Mouse (Mus musculus) kidney, adult 2 months (tissue): ENCODE measurements at regions not wholly inside any gene's neighbourhood (a gene's known extent, or its start where the extent isn't known, plus 50 kb on each side); places are given as distances from the start of the nearest gene placed in this dataset.

Experiments used
- DNase-seq: peaks from one replicate; pipeline ENCODE4 v3.0.0; 2021
- H3K27ac ChIP-seq: fragments of 200-500 bp; 2 replicates; pipeline ENCODE4 v1.5.1; 2012; ENCODE audit warnings: low read depth, low read length, control low read depth, inconsistent platforms; ENCODE audit not compliant: insufficient read depth
- H3K27me3 ChIP-seq: fragments of 200-500 bp; replicated peaks from 2 replicates; pipeline ENCODE4 v1.6.1; 2012; ENCODE audit warnings: mild to moderate bottlenecking, moderate library complexity, low read length, inconsistent platforms; ENCODE audit not compliant: control insufficient read depth, insufficient read depth
- H3K36me3 ChIP-seq: fragments of 200-500 bp; 2 replicates; pipeline ENCODE4 v1.6.1; 2012; ENCODE audit warnings: mild to moderate bottlenecking, moderate library complexity, low read length, inconsistent platforms; ENCODE audit not compliant: control insufficient read depth, insufficient read depth
- H3K4me1 ChIP-seq: fragments of 200-500 bp; 2 replicates; pipeline ENCODE4 v1.6.1; 2011; ENCODE audit warnings: low read length; ENCODE audit not compliant: control insufficient read depth, insufficient read depth
- H3K4me3 ChIP-seq: fragments of 200-500 bp; 2 replicates; pipeline ENCODE4 v1.5.1; 2011; ENCODE audit warnings: mild to moderate bottlenecking, low read depth, low read length, control low read depth; ENCODE audit not compliant: insufficient read depth
- CTCF ChIP-seq: fragments of 200-500 bp; conservative IDR thresholded peaks from 2 replicates; pipeline ENCODE4 v1.5.1; 2011; ENCODE audit warnings: low read depth, mild to moderate bottlenecking, control low read depth, low read length, moderate library complexity, mixed read lengths; ENCODE audit not compliant: insufficient read depth, insufficient read length
- POLR2A ChIP-seq: fragments of 200-500 bp; IDR thresholded peaks from one replicate; pipeline ENCODE4 v1.6.1; 2011; ENCODE audit warnings: low read depth, low read length, control low read depth
- WGBS: fragments of 180-500 bp; shearing (Covaris S2); methylation state at CpG from one replicate; pipeline ENCODE4 v1.1.7; 2018; 5-methylcytosine and 5-hydroxymethylcytosine counted together

DNA sequence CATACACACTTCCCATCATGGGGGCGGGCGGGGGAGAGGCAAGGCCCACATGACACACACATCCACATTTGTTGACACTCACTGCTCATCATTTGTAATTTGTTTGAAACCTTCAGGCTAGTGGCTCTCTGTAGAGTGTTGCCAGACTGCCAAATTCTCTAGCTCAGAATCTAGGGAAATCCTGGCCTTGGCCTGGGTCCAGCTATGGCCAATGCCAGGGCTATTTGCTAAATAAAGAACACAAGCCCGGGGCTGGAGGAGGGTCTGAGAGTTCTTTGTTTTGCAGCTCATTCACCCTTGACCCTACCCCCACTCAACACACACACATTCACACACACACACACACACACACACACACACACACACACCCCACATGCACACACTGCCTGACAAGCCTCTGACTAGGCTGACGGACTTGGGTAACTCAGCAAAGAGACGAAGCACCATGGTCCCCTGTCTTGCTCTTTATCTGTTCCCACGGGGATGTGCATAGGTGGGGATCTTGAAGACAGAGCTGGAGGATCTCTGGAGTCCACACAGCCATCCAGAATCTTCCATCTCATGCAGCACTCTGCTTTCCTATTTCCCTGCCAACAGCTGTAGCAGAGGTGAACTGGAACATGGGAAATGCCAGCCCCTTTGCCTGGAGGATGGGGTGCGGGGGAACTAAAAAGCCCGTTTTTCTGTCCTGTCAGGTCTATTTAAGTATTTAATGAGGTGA is 107.1 kb upstream of the Cadm1 start:
- peak overlapping the region; percentile 12; the same call in 1 of the 2 replicates for H3K27ac ChIP-seq

GRCm38 (mm10) chr9:47423462-47423832 is 106.5 kb upstream of the Cadm1 start:
- Histone ChIP-seq H3K36me3 (no peaks in the 10 kb centered on the region), H3K27me3 (no peaks in the 10 kb centered on the region), H3K27ac (no peak overlapping the region), H3K4me3 (no peak overlapping the region), H3K4me1 (peaks cover 18% of the 10 kb centered on the region)
- TF ChIP-seq CTCF (no peak), POLR2A (no peak)
- DNase-seq: peak; percentile 17
- WGBS: 66% methylated on average over 3 of the region's 3 CpGs

More for the DNA sequence above, 107.1 kb upstream of the Cadm1 start:
- WGBS: 42% methylated on average over 8 of the region's 8 CpGs
- Histone ChIP-seq H3K27me3 (no peaks in the 10 kb centered on the region), H3K36me3 (no peaks in the 10 kb centered on the region), H3K4me3 (no peak overlapping the region), H3K4me1 (peaks cover 18% of the 10 kb centered on the region)
- TF ChIP-seq POLR2A (no peak), CTCF (no peak)
- peak; percentile 82 for DNase-seq

- DNase-seq: no peak
- 61% methylated on average over 3 of the region's 3 CpGs for whole genome bisulfite sequencing
- H3K36me3 ChIP-seq: no peaks in the 10 kb centered on the region
Measured at GRCm38 (mm10) chr9:47424191-47424590, 105.8 kb upstream of the Cadm1 start.

DNA sequence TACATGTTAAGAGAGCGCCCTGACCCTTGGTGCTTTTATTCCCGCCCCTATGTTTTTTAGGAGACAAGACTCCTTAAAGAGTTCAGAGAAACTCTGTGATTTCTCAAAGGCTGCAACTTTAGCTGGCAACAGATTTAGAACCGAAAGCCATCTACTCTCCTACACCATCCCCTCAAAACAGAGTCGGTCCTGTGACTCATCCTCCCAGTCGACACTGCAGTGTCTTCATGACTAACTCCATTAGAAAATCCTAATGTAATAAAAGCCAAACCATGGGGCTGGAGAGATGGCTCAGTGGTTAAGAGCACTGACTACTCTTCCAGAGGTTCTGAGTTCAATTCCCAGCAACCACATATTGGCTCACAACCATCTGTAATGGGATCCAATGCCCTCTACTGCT is 103.3 kb upstream of the Cadm1 start:
- H3K27ac ChIP-seq: no peak overlapping the region
- no peaks in the 10 kb centered on the region for H3K27me3 ChIP-seq
- no peak overlapping the region for H3K4me3 ChIP-seq
- peaks cover 24% of the 10 kb centered on the region for H3K4me1 ChIP-seq
- WGBS: 92% methylated on average over 5 of the region's 5 CpGs
- DNase-seq: no peak
- no peaks in the 10 kb centered on the region for H3K36me3 ChIP-seq
- TF ChIP-seq CTCF (no peak), POLR2A (no peak)

More at GRCm38 (mm10) chr9:47424191-47424590, 105.8 kb upstream of the Cadm1 start:
- H3K27ac ChIP-seq: no peak overlapping the region
- peaks cover 20% of the 10 kb centered on the region for H3K4me1 ChIP-seq
- H3K4me3 ChIP-seq: no peak overlapping the region
- TF ChIP-seq POLR2A (no peak), CTCF (no peak)
- H3K27me3 ChIP-seq: no peaks in the 10 kb centered on the region

- 74% methylated on average over 8 of the region's 8 CpGs for WGBS
- DNase-seq: peak; percentile 33
- no peak overlapping the region for H3K4me3 ChIP-seq
- no peaks in the 10 kb centered on the region for H3K27me3 ChIP-seq
- peaks cover 6% of the 10 kb centered on the region for H3K4me1 ChIP-seq
- H3K27ac ChIP-seq: no peak overlapping the region
- TF ChIP-seq CTCF (no peak), POLR2A (no peak)
- H3K36me3 ChIP-seq: no peaks in the 10 kb centered on the region
Measured at GRCm38 (mm10) chr9:47428710-47429341, 101.1 kb upstream of the Cadm1 start.

DNA sequence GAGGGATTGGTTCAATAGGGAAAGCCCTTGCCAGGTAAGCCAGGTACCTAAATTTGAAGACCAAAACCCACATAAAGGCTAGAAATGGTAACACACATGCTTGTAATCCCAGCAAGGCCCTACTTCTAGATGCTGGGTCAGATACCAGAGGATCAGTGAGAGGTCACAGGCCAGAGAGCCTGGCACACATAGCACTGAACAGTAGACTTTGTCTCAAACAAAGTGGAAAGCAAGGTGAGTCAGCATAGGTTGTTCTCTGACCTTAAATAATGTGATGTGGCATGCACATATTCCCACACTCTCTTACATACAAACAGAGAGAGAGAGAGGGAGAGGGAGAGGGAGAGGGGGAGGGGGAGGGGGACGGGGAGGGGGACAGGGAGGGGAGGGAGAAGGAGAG is 100.3 kb upstream of the Cadm1 start:
- no peak overlapping the region for H3K27ac ChIP-seq
- H3K4me1 ChIP-seq: peaks cover 6% of the 10 kb centered on the region; the same call in 1 of the 2 replicates
- peak; percentile 7 for DNase-seq
- H3K27me3 ChIP-seq: no peaks in the 10 kb centered on the region
- WGBS: no CpG with 5 or more reads among the region's 1 CpGs
- no peak overlapping the region for H3K4me3 ChIP-seq
- no peaks in the 10 kb centered on the region for H3K36me3 ChIP-seq
- TF ChIP-seq POLR2A (no peak), CTCF (no peak)

DNA sequence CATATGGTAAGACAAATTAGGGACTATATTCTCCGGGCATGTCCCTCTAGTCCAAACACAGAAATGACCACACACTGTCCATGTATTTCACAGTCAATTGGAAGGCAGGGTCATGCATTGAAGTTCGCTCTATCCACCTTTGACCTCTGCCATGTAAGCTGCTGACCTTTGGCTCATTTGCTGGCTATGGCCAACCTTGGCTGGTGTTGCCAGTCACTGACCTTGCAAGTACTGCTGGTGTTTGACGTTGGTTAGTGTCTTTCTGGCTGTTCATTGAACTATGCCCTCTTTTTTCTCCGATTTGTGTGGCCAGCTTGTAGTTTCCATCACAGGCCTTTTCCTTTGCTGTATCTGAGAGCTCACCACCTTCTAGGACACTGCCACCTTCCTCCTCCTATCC is 97.3 kb upstream of the Cadm1 start:
- H3K27me3 ChIP-seq: no peaks in the 10 kb centered on the region
- H3K4me3 ChIP-seq: no peak overlapping the region
- H3K4me1 ChIP-seq: peaks cover 6% of the 10 kb centered on the region; the same call in 1 of the 2 replicates
- no peaks in the 10 kb centered on the region for H3K36me3 ChIP-seq
- no peak for TF ChIP-seq POLR2A
- TF ChIP-seq CTCF: no peak
- no peak overlapping the region for H3K27ac ChIP-seq
- peak; percentile 83 for DNase-seq
- 57% methylated on average over 4 of the region's 4 CpGs for WGBS
